Mouse (Mus musculus) gonadal fat pad, adult 2 months (tissue): ENCODE data around the gene Osbpl8. TPM values are rescaled to one million over a fixed set of nuclear protein-coding genes. Genes with fewer than 3 reads are reported as not detected.

Source experiments
- DNase-seq: peaks from one replicate; pipeline ENCODE4 v3.0.0-alpha.2; 2012; ENCODE audit warnings: low read depth
- polyA plus RNA-seq: library from polyadenylated mRNA; depleted of rRNA; stranded (reverse); fragments of >200 nt; gene quantifications from 2 replicates; pipeline ENCODE4 v1.2.3, GENCODE M21; 2012; rRNA removed

Gene Osbpl8
- polyA plus RNA-seq, 1 experiment = 8.0 TPM

GRCm38 (mm10) chr10:111313282-111313681, 148.7 kb downstream of the Osbpl8 start:
- no peak for DNase-seq

GRCm38 (mm10) chr10:111314636-111315395, 150.3 kb downstream of the Osbpl8 start:
- DNase-seq = no peak

GRCm38 (mm10) chr10:111315940-111316339, 151.4 kb downstream of the Osbpl8 start:
- no peak for DNase-seq

DNA sequence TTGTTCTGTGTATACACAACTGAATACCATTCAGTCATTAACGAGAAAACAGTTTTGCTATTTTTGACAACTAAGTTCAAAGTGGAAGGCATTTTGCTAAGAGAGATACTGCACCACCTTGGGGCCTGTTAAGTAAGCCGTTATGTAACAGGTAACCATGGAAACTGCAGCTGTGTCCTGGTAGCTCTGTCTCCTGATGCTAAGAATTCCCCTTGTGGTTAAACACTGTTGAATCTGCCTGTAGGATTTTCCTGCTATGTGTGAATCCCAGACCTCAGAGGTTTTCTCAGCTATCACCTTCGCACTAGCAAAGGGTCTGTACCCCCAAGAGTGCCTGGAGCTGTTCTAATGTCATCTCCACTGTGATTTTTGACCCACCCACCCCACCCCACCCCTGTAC, 153.5 kb downstream of the Osbpl8 start:
- no peak for DNase-seq

DNA sequence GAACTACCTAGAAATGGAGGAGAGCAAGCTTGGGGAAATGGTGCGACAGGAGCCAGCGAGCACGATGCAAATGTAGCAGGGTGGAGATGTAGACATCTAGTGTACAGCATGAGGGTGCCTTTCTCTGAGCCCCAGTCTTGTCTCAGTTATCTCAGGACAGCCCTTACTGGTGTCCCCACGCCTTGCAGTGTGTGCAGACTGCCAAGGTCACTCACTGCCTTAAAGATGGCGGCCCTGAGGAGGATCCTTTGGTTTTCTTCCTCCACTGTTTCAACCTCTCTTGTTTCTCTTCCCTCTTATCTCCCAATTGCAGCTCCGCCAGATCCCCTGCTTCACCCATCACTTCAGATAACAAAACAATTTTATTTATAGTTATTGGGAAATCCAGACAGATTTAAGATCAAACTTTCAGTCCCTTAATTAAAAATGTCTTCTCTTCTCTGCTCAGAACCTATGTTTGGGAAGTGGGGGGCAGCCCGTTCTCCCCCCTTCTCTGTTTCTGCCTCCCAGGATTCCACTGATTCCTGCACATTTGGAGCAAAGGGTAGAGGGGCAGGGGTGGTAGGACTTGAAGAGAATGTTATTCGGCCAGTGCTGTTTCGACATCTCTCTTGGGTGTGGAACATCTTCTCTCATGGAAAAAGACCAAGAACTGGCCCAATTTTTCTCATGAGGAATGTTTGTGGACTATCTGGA, 154.4 kb downstream of the Osbpl8 start:
- DNase-seq = no peak

- no peak for DNase-seq
Observed at GRCm38 (mm10) chr10:111320579-111320978, 156.0 kb downstream of the Osbpl8 start.

DNA sequence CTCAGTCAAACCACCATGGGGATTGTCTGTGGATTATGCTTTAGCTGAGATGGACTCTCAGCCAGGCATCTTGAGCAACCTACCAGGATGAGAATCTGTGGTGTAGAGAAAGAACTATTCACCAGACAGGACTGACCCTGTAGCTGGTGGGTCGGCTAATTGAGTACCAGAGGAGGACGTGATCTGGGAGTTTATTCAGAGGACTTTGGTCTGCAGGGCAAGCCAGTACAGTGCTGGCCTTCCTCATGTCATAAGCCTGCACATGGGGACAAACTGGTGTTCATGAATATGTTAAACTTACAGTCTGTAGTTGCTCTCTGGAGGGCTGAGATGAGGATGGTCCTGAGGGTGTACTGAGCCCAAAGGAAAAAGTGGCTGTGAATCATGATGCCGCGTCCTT, 163.4 kb downstream of the Osbpl8 start:
- DNase-seq = no peak

- DNase-seq = no peak
Observed at GRCm38 (mm10) chr10:111329326-111329725, 164.8 kb downstream of the Osbpl8 start.

- DNase-seq = no peak
Observed at GRCm38 (mm10) chr10:111334902-111335301, 170.3 kb downstream of the Osbpl8 start.

GRCm38 (mm10) chr10:111335517-111336352, 171.2 kb downstream of the Osbpl8 start:
- DNase-seq = no peak

DNA sequence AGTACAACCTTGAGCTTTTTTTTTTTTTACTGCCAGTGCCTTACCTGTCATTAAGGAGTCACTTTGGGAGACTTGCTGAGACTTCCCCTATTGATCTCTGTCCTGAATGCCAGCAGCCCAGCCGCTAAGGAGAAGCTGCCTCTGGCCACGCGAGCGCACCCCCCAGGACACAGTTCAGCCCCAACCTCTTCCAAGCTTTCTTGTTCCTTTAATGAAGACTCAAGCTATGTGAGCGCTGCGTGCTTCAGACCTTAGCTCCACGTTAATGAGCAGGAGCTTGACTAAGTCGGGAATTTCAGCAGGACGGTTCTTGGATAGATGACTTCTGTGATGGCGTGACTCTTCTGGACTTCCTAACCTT, 171.8 kb downstream of the Osbpl8 start:
- DNase-seq = no peak

DNA sequence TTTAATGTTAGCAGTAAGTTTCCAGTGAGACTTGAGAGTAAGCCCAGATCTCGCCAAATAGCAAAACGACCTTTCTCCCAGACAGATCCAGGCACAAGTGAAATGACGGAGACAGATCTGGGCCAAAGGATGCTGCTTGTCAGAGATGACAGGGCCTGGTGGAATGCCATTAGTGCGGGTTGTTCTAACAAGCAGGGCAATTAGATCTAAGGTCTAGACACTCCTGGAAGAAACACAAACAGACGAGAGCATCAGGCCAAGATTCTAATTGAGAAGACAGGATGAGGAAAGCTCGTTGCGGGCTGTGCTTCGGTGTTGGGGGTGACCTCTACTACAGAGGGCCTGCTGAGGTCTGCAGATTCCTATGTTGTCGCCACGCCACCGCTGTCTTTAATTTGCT, 174.7 kb downstream of the Osbpl8 start:
- DNase-seq = no peak

DNA sequence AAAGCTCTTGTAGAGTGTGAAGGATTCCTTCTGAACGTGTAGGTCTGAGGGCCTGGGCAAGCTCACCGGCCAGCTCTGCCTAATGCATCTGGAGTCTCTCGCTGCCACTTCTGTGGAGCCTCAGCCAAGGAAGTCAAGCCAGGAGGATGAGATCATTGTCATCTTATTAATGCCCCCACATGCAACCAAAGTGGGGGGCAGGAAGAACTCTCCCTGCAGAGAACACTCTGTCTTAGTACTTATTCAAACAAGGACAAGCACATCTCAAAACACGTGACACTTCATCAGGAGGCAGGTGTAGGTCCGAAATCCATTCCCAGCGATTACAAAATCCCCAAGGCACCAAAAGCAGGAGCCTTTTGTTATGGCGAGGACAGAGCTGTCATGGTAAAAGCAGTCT, 177.2 kb downstream of the Osbpl8 start:
- no peak for DNase-seq

DNA sequence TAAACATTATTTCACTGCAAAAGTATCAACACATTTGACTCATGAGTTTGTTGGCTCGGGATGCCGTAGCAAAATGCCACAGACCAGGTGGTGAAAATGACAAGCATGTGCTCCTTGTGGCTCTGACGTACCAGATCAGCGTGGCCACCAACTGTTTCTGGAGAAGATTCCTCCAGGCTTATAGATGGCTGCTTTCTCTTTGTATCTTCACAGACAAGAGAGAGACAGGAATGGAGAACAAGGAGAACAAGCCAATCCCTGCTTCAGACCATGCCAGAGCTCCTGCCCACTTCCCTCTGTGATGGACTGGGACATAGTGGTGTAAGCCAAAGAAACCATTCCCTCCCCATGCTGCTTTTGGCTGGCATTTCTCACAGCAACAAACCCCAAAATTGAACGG, 179.0 kb downstream of the Osbpl8 start:
- DNase-seq = no peak

Other genes starting within 250 kb of the Osbpl8 start
- 26.2 and 36.6 TPM in 2 replicates for gene Csrp2, start 245.0 kb upstream of the Osbpl8 start, polyA plus RNA-seq
- 16.2 and 17.0 TPM in 2 replicates for gene Zdhhc17, start 154.6 kb upstream of the Osbpl8 start, polyA plus RNA-seq
- 1.9 and 2.0 TPM in 2 replicates for gene Bbs10, start 133.9 kb downstream of the Osbpl8 start, polyA plus RNA-seq